Mouse (Mus musculus) heart, adult 9 months (tissue): Measurements from ENCODE around the gene Tmem208.
A peak's percentile ranks its signal among the peaks of the same experiment; 100 is the strongest.

Experiments used
- DNase-seq, 2 experiments: peaks; one replicate each; pipeline ENCODE4 v3.0.0; 2022; ENCODE audit warnings: low spot score in 2 of 2

Tmem208 gene

GRCm38 (mm10) chr8:105326968-105327367 is 814 bp downstream of the Tmem208 start:
- no peak for DNase-seq

- no peak for DNase-seq
Observed at GRCm38 (mm10) chr8:105330325-105330724, 4.2 kb downstream of the Tmem208 start.

GRCm38 (mm10) chr8:105331469-105331868 is 5.3 kb downstream of the Tmem208 start:
- no peak for DNase-seq

- no peak for DNase-seq
Observed at GRCm38 (mm10) chr8:105331931-105332330, 5.8 kb downstream of the Tmem208 start.

- no peak for DNase-seq
Observed at GRCm38 (mm10) chr8:105332523-105332922, 6.4 kb downstream of the Tmem208 start.

GRCm38 (mm10) chr8:105336373-105337130 is 10.4 kb downstream of the Tmem208 start:
- no peak for DNase-seq

- DNase-seq, result no peak
Observed at GRCm38 (mm10) chr8:105338992-105339391, 12.8 kb downstream of the Tmem208 start.

- peak; percentile 28 to 48 for DNase-seq
Observed at GRCm38 (mm10) chr8:105339886-105340635, 13.9 kb downstream of the Tmem208 start.

- no peak for DNase-seq
Observed at GRCm38 (mm10) chr8:105341399-105341798, 15.2 kb downstream of the Tmem208 start.

- DNase-seq, result no peak
Observed at GRCm38 (mm10) chr8:105342768-105343167, 16.6 kb downstream of the Tmem208 start.

GRCm38 (mm10) chr8:105343791-105344574 is 17.8 kb downstream of the Tmem208 start:
- DNase-seq, result no peak

- peak; percentile 39 to 58 for DNase-seq
Observed at GRCm38 (mm10) chr8:105345061-105345975, 19.2 kb downstream of the Tmem208 start.

GRCm38 (mm10) chr8:105346611-105347427 is 20.7 kb downstream of the Tmem208 start:
- peak; percentile 83 to 84 for DNase-seq

GRCm38 (mm10) chr8:105347428-105348221 is 21.5 kb downstream of the Tmem208 start, which contains the start of gene Fhod1:
TSS of gene Fhod1 (minus strand) at chr8:105347953.
- DNase-seq, result peak; percentile 95 to 96

GRCm38 (mm10) chr8:105348450-105349095 is 22.4 kb downstream of the Tmem208 start, which contains the start of gene Slc9a5:
TSS of gene Slc9a5 (plus strand) at chr8:105348843.
- peak; percentile 24 to 56 for DNase-seq

- no peak for DNase-seq
Observed at GRCm38 (mm10) chr8:105349096-105349771, 23.1 kb downstream of the Tmem208 start.

GRCm38 (mm10) chr8:105350186-105350585 is 24.0 kb downstream of the Tmem208 start:
- no peak for DNase-seq

GRCm38 (mm10) chr8:105353583-105354135 is 27.5 kb downstream of the Tmem208 start:
- DNase-seq, result no peak
